Mouse (Mus musculus): ENCODE measurements around the gene Adgre1.

Gene Adgre1

GRCm38 (mm10) chr17:57358441-57358840 lies at the start of gene Adgre1:
Gene Adgre1, plus strand, starts transcription at chr17:57358691.
- DNase-seq, result no peak

DNA sequence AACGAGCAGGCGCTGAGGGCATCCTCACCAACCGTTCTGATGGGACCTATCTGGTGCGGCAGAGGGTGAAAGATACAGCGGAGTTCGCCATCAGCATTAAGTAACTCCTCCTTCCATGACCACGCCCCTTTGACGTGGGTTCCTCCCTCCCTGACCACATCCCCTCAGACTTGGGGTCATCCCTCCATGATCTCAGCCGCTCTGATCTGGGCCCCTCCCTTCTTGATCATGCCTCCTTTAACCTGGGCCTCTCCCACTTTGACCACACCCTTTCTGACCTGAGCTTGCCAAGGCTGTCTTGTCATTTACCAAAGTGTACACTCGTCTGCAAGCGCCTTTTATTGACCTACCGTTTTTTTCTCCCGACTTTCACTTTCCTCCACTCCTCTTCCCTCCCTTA lies 46.7 kb upstream of the Adgre1 start:
- no peak for DNase-seq

GRCm38 (mm10) chr17:57327615-57328014 lies 30.9 kb upstream of the Adgre1 start:
- DNase-seq, result peak; percentile 62

DNA sequence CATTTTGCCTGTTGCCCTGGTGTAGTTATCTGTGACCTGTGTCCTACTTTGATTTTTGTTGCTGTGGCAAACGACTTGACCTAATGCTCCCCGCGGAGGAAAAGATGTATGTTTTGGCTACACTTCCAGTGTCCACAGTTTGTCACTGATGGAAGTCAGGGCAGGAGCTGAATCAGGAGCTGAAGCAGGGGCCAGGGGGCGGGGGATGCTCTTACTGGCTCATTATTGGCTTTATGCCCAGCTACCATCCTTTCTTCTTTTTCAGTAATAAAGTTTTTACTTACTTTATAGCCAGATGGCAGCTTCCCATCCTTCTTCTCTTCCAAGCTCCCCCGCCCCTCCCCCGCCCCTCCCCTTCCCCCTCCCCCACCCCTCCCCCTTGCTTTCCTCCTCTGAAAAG lies 29.5 kb upstream of the Adgre1 start:
- DNase-seq, result no peak

- DNase-seq, result no peak
Observed at GRCm38 (mm10) chr17:57330993-57331392, 27.5 kb upstream of the Adgre1 start.

- no peak for DNase-seq
Observed at GRCm38 (mm10) chr17:57332241-57332640, 26.2 kb upstream of the Adgre1 start.

DNA sequence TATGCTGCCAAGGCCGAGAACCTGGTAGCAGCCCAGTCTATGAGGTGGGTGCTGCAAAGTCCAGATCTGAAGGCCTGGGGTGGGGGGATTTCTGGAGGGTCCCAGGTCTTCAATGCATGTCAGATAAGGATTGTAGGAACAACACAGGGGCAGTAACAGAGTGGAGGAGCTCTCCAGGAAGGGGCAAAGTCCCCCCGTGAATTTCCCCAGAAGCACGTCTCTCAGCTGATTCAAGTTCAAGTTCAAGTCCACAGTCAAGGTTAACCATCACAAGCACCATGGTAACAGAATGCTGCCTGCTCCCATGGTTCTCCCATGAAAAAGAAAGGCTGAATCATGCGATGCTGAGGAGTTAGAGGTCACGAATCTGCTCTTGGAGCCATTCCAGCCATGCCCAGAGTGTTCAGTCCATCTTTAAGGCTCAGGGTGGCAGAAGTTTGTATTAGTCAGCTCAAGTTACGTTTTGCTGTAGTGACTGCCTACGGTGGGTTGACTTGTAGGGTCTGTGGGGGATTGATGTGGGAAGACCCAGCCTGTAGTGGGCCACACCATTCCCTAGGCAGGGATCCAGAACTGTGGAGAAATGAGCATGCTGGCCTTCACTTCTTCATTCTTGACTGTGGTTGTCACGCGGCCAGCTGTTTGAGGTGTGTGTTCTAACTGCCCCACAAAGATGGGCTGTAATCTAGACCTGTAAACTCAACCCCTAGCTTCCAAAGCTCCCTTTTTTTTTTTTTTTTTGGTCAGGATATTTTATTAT lies 24.3 kb upstream of the Adgre1 start:
- DNase-seq, result peak; percentile 7

GRCm38 (mm10) chr17:57334761-57335150 lies 23.7 kb upstream of the Adgre1 start:
- peak; percentile 85 for DNase-seq

DNA sequence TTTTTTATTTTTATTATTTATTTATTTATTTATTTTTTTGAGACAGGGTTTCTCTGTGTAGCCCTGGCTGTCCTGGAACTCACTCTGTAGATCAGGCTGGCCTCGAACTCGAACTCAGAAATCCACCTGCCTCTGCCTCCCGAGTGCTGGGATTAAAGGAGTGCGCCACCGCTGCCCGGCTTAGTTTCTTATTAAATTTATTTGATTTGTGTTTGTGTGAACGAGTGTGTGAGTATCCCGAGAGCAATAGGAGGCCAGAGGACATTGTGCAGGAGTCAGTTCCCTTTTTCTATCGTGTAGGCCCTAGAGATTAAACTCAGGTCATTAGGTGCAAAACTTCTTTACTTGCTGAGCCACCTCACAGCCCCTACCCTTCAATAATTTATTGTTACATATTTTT lies 23.3 kb upstream of the Adgre1 start:
- peak; percentile 9 for DNase-seq

DNA sequence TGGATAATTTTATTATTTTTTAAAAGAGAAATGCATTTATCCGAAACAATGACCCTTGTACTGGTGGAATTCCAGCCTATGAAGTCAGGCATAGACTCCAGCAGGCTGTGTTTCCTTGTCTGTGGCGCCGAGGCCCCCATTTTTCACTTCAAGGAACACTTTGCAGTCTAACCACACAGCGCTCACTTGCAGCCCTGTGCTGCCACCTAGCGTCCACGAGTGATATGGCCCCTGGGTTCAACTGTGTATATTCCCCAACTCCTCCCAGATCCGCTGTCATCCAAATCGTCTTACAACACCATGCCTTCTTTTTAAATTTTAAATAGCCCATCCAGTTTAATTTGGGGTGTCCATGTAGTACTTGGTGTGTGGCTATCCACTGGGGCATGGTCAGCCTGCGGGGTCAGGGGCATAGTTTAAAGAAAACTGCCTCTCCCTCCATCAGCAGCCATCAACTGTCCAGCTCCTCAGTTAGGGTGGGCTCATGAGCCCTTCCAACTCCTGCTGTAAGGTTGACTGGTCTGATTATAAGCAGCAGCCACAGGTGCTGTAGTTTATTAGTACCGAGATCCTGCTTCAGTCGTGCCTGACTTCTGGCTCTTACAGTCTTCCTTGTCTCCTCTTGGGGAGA lies 22.7 kb upstream of the Adgre1 start:
- peak; percentile 91 for DNase-seq

DNA sequence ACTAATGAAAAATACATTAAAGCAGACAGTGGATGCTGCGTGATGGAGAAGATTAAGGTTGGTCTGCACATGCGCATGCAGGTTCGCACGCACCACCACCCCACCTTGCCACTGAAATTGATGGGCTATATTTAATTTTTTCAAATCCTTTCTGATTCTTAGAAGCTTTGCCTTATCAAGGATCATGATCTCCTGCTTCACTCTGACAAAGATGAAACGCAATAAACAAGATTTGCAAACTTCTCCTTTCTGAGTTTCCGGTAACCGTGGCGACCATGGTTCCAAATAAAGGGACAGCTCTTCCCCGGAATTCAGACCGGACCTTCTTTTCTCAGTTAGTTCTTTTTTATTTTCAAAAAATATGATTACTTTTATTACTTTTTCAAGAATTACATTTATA lies 20.5 kb upstream of the Adgre1 start:
- no peak for DNase-seq

DNA sequence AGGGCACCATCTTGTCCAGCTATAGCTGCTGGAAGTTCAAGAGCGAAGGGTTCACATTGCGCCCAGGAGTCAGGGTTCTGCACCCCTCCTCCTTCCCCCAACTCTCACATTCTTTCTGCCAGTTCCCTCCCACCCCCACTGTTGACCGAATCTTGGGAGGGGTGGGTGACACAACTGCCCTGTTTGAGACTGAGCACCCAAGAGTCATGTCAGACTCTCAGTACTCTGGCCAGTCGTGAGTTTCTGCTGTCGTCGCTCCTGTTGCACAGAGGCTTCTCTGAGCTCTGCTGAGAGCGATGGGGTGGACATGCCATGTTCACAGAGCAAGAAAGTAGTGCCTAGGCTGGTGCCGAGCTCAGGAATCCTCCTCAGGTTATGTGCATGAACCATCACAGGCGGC lies 19.2 kb upstream of the Adgre1 start:
- DNase-seq, result no peak

DNA sequence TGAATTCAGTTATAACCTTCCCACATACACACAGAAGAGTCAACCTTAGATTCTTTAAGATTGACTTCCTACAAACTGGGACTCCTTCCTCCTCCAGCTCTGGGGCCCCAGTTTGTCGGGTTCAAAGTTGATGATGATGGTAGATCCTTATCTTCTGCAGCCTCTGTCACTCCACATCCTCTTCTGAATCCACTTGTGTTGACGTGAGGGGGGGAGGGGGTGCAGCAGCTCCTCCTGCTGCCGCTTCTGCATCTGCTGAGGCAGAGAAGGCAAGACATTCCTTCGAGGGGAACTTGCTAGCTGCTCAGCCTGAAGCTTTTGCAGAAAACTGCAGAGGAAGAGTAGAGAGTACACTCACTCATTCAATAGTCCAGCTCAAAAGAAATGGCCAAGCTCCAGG lies 16.9 kb upstream of the Adgre1 start:
- no peak for DNase-seq

- no peak for DNase-seq
Observed at GRCm38 (mm10) chr17:57344029-57344707, 14.3 kb upstream of the Adgre1 start.

DNA sequence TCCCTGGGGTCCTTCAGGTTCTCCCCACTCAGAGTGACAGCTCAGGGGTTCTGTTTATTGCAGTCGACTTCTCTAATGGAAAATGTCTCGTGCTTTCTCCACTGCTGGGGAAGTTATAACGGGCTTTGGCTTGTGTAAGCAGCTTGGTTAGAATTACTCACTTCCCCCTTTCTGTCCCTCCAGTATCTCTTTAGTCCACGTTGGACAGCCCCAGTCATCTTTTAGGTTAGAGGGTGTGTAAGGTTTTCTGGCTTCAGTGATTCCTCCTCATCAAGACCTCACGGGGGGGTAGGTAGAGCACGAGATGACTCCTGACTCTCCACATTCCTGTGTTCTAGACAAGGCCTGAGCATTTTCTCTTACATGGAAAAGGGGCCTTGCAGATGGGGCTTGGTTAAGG lies 11.5 kb upstream of the Adgre1 start:
- peak; percentile 13 for DNase-seq

- no peak for DNase-seq
Observed at GRCm38 (mm10) chr17:57347781-57348180, 10.7 kb upstream of the Adgre1 start.

DNA sequence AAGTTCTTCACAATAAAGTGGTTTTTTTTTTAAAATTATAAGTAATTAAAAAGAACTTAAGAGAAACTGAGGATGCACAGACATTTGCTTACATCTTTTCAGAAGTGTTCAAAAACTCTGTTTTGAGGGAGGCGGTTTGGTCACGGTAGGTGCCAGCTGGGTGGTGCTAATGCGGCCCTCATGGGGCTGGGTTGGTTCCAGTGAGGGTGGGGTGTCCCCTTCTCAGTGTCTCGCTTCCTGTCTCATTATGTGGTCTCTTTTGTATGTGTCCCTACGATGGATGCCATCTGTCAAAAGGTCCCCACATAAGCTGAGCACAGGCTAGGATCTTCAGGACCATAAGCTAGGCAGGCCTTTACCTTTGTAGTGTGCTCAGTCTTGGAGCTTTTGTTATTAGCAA lies 9.4 kb upstream of the Adgre1 start:
- no peak for DNase-seq

GRCm38 (mm10) chr17:57350212-57350611 lies 8.3 kb upstream of the Adgre1 start:
- no peak for DNase-seq

DNA sequence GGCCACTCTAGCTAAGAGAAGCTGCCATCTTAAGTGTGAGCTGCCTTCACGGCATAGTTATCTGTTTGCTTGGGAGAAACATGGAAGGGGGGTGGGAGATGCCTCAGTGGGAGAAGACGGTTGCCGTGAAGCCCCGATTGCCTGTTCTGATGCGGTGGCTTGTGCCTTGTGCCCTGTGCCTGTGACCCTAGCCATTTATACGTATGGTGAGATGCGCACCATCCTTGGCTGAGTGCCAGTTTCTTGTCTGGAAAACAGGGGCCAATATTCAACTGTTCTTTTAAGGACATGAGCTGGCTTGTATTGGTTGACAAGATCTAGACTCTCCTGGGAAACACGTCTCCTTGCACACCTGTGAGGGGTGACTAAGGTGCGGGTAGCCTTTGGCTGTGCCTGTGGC lies 7.4 kb upstream of the Adgre1 start:
- DNase-seq, result no peak

DNA sequence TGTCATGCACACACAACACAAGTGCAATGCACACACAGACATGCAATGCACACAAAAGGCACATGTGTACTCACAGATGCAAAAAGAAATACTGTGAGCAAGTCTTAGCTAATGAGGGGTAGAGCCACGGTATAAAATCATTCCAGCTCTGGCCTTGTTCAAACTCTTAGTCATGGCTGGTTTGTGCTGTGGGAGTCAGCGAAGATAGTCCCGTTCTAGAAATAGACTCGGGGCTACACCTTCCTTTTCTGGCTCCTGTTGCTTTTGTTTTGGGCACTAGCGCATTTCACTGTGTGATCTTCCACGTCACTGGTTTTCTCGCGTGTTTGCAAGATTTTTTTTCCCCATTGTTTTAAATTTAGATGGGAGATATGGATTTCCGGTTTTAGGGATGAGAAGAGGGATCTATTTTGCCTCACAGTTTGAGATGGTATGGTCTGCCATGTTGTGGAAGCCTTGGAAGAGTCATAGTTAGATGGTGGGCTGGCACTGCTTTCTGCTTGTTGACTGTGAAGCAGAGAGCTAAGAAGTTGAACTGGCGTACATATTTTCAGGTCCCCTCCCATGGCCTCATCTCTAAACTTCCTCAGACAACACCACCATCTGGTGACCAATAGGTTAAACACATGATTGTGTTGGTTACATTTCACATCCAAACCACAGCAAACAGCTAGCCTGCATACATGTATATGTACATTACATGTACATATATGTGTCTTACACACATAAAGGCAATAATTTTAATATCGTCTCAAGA lies 1.2 kb downstream of the Adgre1 start:
- DNase-seq, result no peak

All from kidney, adult 9 months (tissue).